Mouse (Mus musculus): ENCODE measurements around the gene Arcn1.

Gene Arcn1

DNA sequence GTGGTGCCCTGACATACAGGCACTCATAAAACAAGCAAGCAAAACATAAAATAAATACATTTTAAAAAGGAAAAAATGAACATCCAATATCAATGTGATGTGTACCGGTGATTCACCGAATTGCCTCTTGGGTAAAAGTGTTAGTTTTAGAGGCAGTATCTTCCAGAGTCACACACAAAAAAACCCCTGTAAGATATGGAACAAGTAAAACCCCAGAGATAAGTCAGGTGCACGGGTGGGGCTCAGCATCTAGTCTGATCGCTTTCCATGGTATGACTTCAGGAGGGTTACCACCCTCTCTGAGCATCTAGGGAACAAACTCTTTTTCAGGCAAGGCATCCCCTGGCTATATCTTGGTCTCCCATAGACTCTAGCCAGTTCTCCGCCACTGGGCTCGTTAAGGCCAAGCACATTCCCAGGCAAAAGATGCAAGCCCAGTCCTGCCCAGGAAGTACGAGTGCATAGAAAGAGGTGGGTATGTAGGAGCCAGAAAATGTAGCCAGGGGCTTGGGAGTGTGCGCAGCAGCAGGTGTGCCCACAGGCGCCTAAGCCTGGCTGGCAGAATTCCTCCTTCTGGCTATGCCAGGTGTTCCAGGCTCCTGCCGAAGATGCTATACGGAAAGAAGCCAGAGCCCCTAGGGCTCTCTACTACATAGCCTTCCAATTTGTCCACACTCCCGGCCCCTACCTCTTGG lies 48.6 kb downstream of the Arcn1 start:
- no peak for DNase-seq

- DNase-seq = no peak
Measured at GRCm38 (mm10) chr9:44717822-44718242, 49.8 kb downstream of the Arcn1 start.

GRCm38 (mm10) chr9:44716997-44717821 lies 50.4 kb downstream of the Arcn1 start:
- no peak for DNase-seq

GRCm38 (mm10) chr9:44715705-44716362 lies 51.8 kb downstream of the Arcn1 start:
- DNase-seq = no peak

- no peak for DNase-seq
Measured at GRCm38 (mm10) chr9:44715109-44715508, 52.5 kb downstream of the Arcn1 start.

- no peak for DNase-seq
Measured at GRCm38 (mm10) chr9:44713574-44713973, 54.1 kb downstream of the Arcn1 start.

GRCm38 (mm10) chr9:44713080-44713479 lies 54.6 kb downstream of the Arcn1 start:
- no peak for DNase-seq

GRCm38 (mm10) chr9:44711602-44712001 lies 56.0 kb downstream of the Arcn1 start:
- no peak for DNase-seq

DNA sequence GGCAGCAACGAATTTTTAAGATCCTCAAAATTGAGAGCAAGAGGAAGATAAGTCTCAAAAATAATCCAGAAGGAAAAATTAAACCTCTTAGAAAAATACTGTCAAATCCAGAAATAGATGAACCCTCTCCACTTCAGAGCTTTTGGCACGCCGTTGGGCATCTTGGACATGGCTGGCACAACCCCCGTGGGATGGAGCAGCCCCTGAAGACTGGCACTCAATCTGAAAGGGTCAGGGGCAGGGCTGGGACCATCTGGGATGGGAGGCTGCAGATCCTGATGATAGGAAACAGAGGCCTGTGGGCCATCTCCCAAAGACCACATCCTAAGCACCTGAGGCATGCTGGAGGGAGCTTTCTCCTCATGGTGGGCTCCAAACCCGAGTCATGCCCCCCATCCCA lies 57.4 kb downstream of the Arcn1 start:
- DNase-seq = no peak

DNA sequence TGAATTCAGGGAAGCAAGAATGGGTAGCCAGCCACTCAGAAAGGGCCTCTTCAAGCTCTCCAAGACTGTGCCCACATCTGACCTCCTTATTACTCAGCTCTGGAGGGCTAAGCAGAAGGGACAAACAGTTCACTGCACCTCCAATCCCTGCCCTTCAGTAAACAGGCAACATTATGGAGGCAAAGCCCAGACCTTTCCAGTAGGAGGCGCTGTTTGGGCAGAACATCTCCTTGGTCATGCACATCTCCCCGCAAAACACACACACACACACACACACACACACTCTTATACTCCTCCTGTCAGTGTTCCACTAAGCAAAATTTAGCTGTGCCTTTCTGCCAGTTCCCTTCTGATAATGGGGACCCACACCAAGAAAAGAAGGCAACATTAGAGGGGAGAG lies 58.0 kb downstream of the Arcn1 start:
- DNase-seq = no peak

- no peak for DNase-seq
Measured at GRCm38 (mm10) chr9:44708925-44709324, 58.7 kb downstream of the Arcn1 start.

GRCm38 (mm10) chr9:44708429-44708765 lies 59.2 kb downstream of the Arcn1 start:
- DNase-seq = peak; percentile 74 to 80

DNA sequence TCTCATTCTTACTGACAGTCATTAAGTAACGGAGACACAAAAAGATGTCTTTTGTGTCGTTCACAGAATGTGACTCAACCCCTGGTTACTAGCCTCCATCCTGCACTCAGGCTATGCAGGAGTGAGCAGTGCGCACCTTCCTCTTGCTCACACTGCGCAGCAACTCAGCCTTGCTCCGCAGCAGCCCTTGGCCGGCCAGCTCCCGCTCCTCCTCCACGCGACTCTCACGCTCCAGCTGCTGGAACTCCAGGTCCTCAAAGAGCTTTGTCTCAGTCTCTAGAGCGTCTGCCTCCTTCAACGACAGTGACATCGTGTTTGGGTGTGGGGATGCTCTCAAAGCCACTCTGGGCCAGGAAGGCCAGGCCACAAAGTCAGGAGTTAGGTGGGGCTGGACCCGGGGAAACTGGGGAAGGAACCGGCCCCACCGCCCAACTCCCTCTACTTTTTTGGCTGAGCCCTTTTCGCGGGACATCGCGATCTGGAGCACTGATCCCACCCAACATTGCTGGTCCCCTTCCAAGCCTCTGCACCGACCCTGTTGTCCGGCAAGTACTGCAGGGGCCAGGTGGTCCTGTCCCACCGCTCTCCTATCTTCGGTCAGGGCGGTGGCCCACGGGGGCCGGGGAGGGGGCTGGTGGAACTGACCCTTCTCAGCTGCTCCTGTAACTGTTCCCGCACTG lies 59.8 kb downstream of the Arcn1 start:
- DNase-seq = no peak

- no peak for DNase-seq
Measured at GRCm38 (mm10) chr9:44699730-44700129, 67.9 kb downstream of the Arcn1 start.

DNA sequence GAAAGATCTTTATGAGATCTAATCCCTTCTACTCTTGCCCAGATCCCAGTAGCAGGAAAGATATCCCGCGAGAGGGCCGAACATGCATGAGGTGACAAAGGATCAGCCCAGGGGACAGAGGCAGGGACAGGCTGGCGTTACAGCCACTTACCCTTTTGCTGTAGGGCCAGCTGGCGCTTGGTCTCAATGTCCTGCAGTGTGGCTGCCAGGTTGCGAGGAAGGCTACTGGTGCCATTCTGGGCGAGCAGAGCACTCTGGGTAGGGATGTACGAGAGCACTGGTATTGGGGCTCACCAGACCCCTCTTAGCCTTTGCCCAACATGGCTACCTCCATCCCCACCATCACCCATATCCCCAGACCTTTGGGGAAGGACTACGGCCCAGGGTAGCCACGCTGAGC lies 68.4 kb downstream of the Arcn1 start:
- DNase-seq = no peak

- DNase-seq = no peak
Measured at GRCm38 (mm10) chr9:44697866-44698265, 69.8 kb downstream of the Arcn1 start.

DNA sequence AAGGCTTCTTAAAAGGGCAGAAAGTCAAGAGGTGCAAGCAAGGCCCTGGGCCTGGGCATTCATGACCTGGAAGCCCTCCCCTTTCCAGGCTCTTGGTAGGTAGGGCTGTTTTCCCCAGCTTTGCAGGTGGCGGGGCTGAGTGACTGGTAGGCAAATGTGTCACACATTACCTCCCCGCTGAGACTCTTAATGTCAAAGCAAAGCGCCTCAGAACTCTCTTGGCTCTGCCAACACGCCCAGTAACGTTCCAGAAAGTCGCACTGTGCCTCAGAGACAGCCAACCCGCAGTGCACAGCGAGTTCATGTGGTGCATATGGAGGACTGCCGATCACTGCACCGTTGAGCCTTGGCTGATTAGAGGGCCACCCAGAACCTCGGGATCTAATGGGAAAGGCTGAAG lies 74.6 kb downstream of the Arcn1 start:
- no peak for DNase-seq

DNA sequence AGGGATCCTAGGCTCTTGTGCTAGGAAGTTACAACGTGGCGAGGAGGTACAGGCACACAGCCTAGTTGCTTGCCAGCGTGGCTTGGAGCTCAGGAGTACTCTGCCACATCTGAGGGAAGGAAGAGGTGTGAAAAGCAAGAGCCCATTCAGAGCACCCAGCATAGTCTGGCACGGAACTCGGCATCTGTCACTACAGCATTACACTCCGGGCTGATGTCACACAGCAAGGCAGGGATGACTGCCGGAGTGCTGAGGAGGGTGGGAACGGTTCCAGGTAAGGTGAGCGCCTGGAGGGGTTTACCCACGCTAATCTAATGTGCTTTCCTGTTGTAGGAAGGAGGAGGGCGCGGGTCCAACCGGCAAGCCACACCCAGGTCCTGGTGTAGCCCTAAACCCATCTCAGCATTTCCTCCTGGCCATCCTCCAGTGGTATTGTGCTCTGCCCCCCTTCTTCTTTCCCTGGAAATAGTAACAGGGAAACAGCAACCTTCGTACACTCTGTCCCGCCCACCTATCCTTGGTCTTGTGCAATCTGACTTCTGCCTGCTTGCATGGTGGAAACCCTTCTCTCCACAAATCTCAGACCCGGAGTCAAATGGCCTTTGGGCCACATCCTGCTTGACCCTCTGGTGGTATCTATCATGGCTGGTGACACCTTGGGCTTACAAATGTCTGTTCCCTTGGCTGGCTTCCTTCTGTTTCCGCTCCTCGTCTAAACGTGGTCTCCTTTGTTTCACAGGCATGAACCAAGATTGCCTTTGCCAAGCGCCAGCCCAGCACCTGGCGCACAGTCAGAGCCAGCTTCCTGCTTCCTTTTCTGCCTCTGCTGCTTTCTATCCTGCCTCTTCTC lies 75.7 kb downstream of the Arcn1 start:
- peak; percentile 41 to 47 for DNase-seq

Data from thymus, postnatal 36 days (tissue).